Mouse (Mus musculus): ENCODE data around the gene Xbp1.
"Not testable (repeated sequence)": the region's sequence is repeated elsewhere in the genome, so short reads cannot be mapped to it uniquely, and the experiment has no call there.

DNA sequence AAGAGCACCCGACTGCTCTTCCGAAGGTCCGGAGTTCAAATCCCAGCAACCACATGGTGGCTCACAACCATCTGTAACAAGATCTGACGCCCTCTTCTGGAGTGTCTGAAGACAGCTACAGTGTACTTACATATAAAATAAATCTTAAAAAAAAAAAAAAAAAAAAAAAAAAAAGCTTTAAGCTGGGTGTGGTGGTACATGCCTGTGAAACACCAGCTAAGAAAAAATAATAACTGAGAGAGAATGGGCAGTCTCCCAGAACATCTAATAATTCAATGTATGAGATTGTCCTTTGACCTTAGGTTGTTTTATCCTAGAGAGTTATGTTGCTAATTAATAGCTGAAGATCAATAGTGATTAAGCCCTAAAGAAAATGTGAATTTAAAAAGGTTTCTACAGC is 17.0 kb downstream of the Xbp1 start:
- not testable (repeated sequence) for TF ChIP-seq CTCF (IDR thresholded peaks at IDR 0.05; ENCODE audit: insufficient read depth, low read length); POLR2A (IDR thresholded peaks at IDR 0.05; ENCODE audit: borderline replicate concordance, extremely low read depth, low read depth, low read length)
